Mouse (Mus musculus): ENCODE measurements around the gene Ndrg2. TPM values are rescaled to one million over a fixed set of nuclear protein-coding genes. Genes with fewer than 3 reads are reported as not detected.

Gene Ndrg2
- polyA plus RNA-seq, 1 experiment, result 1,100 TPM

DNA sequence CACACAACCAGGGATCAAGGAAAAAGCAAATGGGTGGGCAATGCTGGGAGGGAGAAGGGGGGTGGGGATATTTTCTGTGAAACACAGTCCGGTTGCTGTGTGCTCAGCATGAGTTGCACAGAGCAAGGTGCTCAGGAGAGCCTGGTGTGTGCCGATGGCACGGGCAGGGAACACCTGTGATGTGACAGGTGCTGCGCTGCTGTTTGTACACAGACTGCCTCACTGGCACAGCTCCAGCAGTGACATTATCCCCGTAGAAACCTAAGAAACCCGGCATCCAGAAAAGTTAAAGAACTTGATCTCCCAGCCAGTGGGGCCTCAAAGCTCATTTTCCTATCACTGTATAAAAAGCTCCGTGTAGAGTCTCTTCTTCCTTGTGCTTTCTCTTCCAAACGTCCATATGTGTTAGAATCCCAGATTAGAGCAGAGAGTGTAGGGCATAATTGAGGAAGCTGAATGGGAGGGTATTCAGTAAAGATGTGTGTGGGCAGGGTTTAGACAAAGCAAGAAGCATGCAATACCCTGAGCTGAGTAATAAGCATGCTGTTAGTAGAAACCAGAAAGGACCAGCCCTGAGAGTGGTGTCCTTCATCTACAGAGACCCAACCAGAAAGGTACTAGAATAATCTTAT is 17.3 kb downstream of the Ndrg2 start:
- Histone ChIP-seq H3K27ac (ENCODE audit: insufficient read depth, low read length) (no peak overlapping the region), H3K4me1 (ENCODE audit: control insufficient read depth, insufficient read depth, low read length) (no peaks in the 10 kb centered on the region), H3K4me3 (ENCODE audit: insufficient read depth, low read length) (no peak overlapping the region)
- TF ChIP-seq POLR2A (IDR thresholded peaks at IDR 0.05; ENCODE audit: extremely low read depth, insufficient read depth, low read length), result no peak
- no peak for TF ChIP-seq CTCF (IDR thresholded peaks at IDR 0.05; ENCODE audit: extremely low read depth, insufficient read depth, low read length)

GRCm38 (mm10) chr14:51896019-51896418 is 17.9 kb downstream of the Ndrg2 start:
- H3K27ac ChIP-seq (ENCODE audit: insufficient read depth, low read length), result no peak overlapping the region
- H3K4me3 ChIP-seq (ENCODE audit: insufficient read depth, low read length), result no peak overlapping the region
- no peak for TF ChIP-seq CTCF (IDR thresholded peaks at IDR 0.05; ENCODE audit: extremely low read depth, insufficient read depth, low read length)
- TF ChIP-seq POLR2A (IDR thresholded peaks at IDR 0.05; ENCODE audit: extremely low read depth, insufficient read depth, low read length), result no peak
- H3K4me1 ChIP-seq (ENCODE audit: control insufficient read depth, insufficient read depth, low read length), result no peaks in the 10 kb centered on the region

DNA sequence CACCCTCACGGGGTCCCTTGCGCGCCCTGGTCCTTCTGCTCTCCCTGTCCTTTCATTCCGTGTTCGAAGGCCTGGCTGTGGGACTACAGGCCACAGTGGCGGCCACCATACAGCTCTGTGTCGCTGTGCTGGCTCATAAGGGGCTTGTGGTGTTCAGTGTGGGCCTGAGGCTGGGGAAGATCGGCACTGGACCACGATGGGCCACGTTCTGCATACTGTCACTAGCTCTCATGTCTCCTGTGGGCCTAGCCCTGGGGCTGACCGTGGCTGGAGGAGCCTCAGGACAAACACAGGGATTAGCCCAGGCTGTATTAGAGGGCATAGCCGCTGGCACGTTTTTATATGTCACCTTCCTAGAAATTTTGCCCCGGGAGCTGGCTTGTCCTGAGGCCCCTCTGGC is 18.9 kb downstream of the Ndrg2 start:
- Histone ChIP-seq H3K4me3 (ENCODE audit: insufficient read depth, low read length) (no peak overlapping the region), H3K27ac (ENCODE audit: insufficient read depth, low read length) (no peak overlapping the region), H3K4me1 (ENCODE audit: control insufficient read depth, insufficient read depth, low read length) (no peaks in the 10 kb centered on the region)
- TF ChIP-seq CTCF (IDR thresholded peaks at IDR 0.05; ENCODE audit: extremely low read depth, insufficient read depth, low read length), result no peak
- TF ChIP-seq POLR2A (IDR thresholded peaks at IDR 0.05; ENCODE audit: extremely low read depth, insufficient read depth, low read length), result no peak

GRCm38 (mm10) chr14:51893809-51894208 is 20.1 kb downstream of the Ndrg2 start:
- no peaks in the 10 kb centered on the region for H3K4me1 ChIP-seq (ENCODE audit: control insufficient read depth, insufficient read depth, low read length)
- TF ChIP-seq POLR2A (IDR thresholded peaks at IDR 0.05; ENCODE audit: extremely low read depth, insufficient read depth, low read length), result no peak
- no peak for TF ChIP-seq CTCF (IDR thresholded peaks at IDR 0.05; ENCODE audit: extremely low read depth, insufficient read depth, low read length)

DNA sequence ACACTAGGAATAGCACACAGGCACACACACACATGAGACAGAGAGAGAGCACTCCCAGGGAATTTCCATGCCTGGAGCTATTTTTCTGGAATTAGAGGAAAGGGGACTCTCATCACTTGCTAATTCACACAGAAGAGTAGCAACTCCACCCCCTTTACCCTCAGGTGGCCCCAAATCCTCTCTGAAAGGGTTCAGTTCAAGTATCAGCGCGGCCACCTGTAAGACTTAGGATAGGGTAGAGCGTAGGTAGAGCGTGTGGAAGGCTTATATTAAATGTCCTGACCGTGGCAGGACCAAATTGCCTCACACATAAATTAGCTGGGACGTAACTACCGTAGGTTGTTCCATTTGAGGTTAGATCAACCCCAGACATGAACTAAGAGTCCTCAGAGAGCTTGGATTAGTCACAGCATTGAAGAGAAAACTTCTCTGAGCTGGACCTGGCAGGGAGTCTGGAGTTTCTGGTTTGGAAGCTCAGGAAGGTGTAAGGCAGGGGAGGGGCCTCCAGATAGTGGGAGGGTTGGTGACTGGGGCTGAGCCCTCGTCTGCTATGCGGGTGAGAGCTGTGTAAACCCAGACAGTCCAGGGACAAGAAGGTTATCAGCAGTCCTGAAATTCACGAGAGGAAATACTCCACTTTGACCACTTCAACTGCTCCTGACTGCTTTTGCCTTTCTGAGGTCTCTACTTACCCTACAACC is 20.7 kb downstream of the Ndrg2 start:
- no peaks in the 10 kb centered on the region for H3K4me1 ChIP-seq (ENCODE audit: control insufficient read depth, insufficient read depth, low read length)
- no peak overlapping the region for H3K4me3 ChIP-seq (ENCODE audit: insufficient read depth, low read length)
- H3K27ac ChIP-seq (ENCODE audit: insufficient read depth, low read length), result no peak overlapping the region
- TF ChIP-seq POLR2A (IDR thresholded peaks at IDR 0.05; ENCODE audit: extremely low read depth, insufficient read depth, low read length), result no peak
- TF ChIP-seq CTCF (IDR thresholded peaks at IDR 0.05; ENCODE audit: extremely low read depth, insufficient read depth, low read length), result no peak

More at GRCm38 (mm10) chr14:51893809-51894208, 20.1 kb downstream of the Ndrg2 start:
- H3K4me3 ChIP-seq (ENCODE audit: insufficient read depth, low read length), result no peak overlapping the region
- no peak overlapping the region for H3K27ac ChIP-seq (ENCODE audit: insufficient read depth, low read length)

DNA sequence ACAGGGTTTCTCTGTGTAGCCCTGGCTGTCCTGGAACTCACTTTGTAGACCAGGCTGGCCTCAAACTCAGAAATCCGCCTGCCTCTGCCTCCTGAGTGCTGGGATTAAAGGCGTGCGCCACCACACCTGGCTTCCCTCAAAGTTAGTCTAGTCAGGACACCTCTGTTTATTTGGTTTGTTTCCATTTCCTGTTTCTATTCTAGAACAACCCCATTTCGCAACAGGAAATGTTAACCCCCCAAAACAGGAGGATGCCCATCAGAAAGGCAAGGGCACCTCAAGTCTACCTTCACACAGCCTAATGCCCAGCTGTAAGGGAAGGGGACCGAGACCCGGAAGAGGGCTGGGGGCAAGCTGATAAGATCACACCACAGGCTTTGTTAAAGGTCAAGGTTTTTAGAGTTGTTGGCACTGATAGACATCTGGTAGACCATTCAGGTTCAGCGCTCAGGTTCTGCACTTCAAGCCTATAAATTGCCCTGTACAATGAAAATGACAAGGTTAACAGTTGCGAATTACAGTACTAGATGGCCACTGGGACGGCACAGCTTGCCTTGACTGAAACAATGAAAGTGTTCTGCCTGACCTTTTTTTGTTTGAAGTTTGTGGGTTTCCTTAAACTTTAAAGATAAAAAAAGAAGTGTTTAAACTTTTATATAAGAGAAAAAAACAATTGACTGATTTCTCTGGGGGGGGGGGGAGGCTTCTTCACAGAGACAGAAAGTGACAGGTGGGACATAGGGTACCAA is 21.6 kb downstream of the Ndrg2 start, which contains the start of gene Slc39a2:
TSS of gene Slc39a2 (plus strand) at position 699 of the 749 bp plus-strand sequence.
- H3K4me1 ChIP-seq (ENCODE audit: control insufficient read depth, insufficient read depth, low read length), result no peaks in the 10 kb centered on the region
- no peak within 1 kb of the TSS for H3K27ac ChIP-seq (ENCODE audit: insufficient read depth, low read length)
- TF ChIP-seq POLR2A (IDR thresholded peaks at IDR 0.05; ENCODE audit: extremely low read depth, insufficient read depth, low read length) (no peak), CTCF (IDR thresholded peaks at IDR 0.05; ENCODE audit: extremely low read depth, insufficient read depth, low read length) (no peak)
- H3K4me3 ChIP-seq (ENCODE audit: insufficient read depth, low read length), result no peak within 1 kb of the TSS

- H3K4me3 ChIP-seq (ENCODE audit: insufficient read depth, low read length), result no peak overlapping the region
- TF ChIP-seq POLR2A (IDR thresholded peaks at IDR 0.05; ENCODE audit: extremely low read depth, insufficient read depth, low read length) (no peak), CTCF (IDR thresholded peaks at IDR 0.05; ENCODE audit: extremely low read depth, insufficient read depth, low read length) (no peak)
- H3K27ac ChIP-seq (ENCODE audit: insufficient read depth, low read length), result no peak overlapping the region
- no peaks in the 10 kb centered on the region for H3K4me1 ChIP-seq (ENCODE audit: control insufficient read depth, insufficient read depth, low read length)
Measured at GRCm38 (mm10) chr14:51889833-51890232, 24.1 kb downstream of the Ndrg2 start.

GRCm38 (mm10) chr14:51886051-51886450 is 27.9 kb downstream of the Ndrg2 start:
- Histone ChIP-seq H3K27ac (ENCODE audit: insufficient read depth, low read length) (no peak overlapping the region), H3K4me3 (ENCODE audit: insufficient read depth, low read length) (peak overlapping the region; percentile 77; the same call in 1 of the 2 replicates), H3K4me1 (ENCODE audit: control insufficient read depth, insufficient read depth, low read length) (no peaks in the 10 kb centered on the region)
- TF ChIP-seq POLR2A (IDR thresholded peaks at IDR 0.05; ENCODE audit: extremely low read depth, insufficient read depth, low read length) (no peak), CTCF (IDR thresholded peaks at IDR 0.05; ENCODE audit: extremely low read depth, insufficient read depth, low read length) (no peak)

GRCm38 (mm10) chr14:51884598-51885331 is 29.2 kb downstream of the Ndrg2 start, which contains the start of gene Mettl17:
TSS of gene Mettl17 (plus strand) at chr14:51884842.
- TF ChIP-seq CTCF (IDR thresholded peaks at IDR 0.05; ENCODE audit: extremely low read depth, insufficient read depth, low read length) (no peak), POLR2A (IDR thresholded peaks at IDR 0.05; ENCODE audit: extremely low read depth, insufficient read depth, low read length) (peak; percentile 70)
- Histone ChIP-seq H3K27ac (ENCODE audit: insufficient read depth, low read length) (no peak within 1 kb of the TSS), H3K4me3 (ENCODE audit: insufficient read depth, low read length) (peak within 1 kb of the TSS; percentile 77), H3K4me1 (ENCODE audit: control insufficient read depth, insufficient read depth, low read length) (no peaks in the 10 kb centered on the region)
